Mouse (Mus musculus) adrenal gland, adult 8-10 months (tissue): Measurements from ENCODE around the gene H2afj. TPM values are rescaled to one million over a fixed set of nuclear protein-coding genes. Genes with fewer than 3 reads are reported as not detected.

Source experiments
- DNase-seq: peaks from one replicate; pipeline ENCODE4 v3.0.0; 2022
- microRNA-seq, 2 experiments: library from miRNA; unstranded; fragments of <30 nt; microRNA quantifications; one replicate each; pipeline ENCODE4 v1.2.0; 2022
- total RNA-seq, 4 experiments: library from RNA; stranded (reverse); gene quantifications; 2 replicates each; pipeline ENCODE4 v1.2.4; 2022

H2afj gene
- total RNA-seq, 4 experiments from 2014 or later, result 81.8 to 292 (median 145) TPM

- DNase-seq, result no peak
Observed at GRCm38 (mm10) chr6:136847790-136848189, 39.7 kb downstream of the H2afj start.

DNA sequence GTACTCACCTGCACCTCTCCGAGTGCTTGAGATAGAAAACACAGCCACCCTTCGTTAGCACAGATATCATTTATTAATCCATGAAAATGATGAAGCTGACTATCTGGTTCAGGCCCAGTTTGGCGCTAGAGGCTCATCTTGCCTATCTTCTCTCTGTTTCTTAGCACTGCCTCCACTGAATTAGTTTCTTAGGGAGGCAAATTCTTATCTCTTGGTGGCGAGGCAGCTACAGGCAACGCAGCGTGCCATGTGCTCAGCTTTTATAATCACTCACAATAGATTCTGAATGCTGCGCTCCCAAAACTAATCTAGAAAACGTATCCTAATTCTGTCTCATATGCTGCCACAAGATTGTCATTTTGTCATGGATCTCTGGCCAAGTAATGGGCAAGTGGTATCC, 40.4 kb downstream of the H2afj start:
- DNase-seq, result no peak

DNA sequence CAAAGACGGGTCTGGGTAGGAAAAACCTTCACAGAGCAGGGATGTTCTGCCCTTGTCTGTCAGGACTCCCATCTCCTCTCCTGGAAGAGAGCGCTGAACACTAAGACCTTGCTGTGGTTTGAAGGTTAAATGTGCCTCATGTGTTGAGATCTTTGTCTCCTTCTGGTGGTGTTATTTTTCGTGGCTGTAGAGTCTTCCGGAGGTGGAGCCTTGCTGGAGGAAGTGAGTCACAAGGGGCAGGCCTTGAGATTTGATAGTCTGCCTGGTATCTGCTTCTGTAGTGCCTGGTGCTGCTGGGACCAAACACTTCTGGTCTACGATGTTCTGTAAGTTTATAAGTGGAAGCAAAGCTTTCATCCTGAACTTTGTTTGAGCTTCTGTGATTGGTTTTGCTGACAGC, 40.9 kb downstream of the H2afj start:
- DNase-seq, result no peak

GRCm38 (mm10) chr6:136850267-136850666, 42.2 kb downstream of the H2afj start:
- no peak for DNase-seq

DNA sequence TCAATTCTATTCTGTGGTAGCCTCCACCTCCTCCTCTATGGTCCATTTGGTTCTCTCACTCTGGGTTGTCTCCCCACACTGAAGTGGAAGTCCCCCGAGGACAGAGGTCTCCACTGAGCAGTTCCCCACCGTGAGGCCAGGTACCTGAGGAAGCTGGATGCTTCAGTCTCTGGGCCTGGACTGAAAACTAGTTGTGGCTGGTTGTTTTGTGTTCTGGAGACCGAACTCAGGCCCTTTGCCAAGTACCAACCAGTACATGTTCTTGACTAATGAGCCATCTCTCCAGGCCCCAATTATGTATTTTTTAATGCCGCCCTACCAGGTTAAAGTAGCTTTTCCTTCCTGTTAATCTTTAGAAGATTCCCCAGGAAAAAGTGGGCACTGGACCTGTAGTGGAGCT, 44.3 kb downstream of the H2afj start:
- no peak for DNase-seq

DNA sequence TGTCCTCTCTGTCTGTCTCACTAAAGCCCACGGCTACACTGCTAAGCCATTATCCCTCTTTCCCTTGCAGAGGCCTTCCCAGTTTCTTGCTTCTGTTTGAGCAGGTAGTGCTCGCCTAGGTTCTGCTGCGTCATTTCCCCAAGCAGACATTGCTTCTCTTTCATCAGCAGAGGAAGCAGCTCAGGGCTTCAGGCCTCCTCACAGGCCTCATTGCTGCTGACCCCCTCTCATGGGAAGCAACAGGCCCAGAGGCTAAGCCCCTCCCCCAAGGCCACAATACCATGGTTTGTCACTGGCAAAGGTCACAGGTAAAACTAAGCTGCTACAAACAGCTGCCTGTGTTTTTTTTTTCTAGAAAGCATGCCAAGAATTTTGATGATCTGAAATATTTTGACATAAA, 44.7 kb downstream of the H2afj start:
- no peak for DNase-seq

GRCm38 (mm10) chr6:136854361-136854781, 46.3 kb downstream of the H2afj start:
- no peak for DNase-seq

GRCm38 (mm10) chr6:136855183-136855582, 47.1 kb downstream of the H2afj start:
- no peak for DNase-seq

GRCm38 (mm10) chr6:136856071-136856636, 48.1 kb downstream of the H2afj start:
- peak; percentile 26 for DNase-seq

DNA sequence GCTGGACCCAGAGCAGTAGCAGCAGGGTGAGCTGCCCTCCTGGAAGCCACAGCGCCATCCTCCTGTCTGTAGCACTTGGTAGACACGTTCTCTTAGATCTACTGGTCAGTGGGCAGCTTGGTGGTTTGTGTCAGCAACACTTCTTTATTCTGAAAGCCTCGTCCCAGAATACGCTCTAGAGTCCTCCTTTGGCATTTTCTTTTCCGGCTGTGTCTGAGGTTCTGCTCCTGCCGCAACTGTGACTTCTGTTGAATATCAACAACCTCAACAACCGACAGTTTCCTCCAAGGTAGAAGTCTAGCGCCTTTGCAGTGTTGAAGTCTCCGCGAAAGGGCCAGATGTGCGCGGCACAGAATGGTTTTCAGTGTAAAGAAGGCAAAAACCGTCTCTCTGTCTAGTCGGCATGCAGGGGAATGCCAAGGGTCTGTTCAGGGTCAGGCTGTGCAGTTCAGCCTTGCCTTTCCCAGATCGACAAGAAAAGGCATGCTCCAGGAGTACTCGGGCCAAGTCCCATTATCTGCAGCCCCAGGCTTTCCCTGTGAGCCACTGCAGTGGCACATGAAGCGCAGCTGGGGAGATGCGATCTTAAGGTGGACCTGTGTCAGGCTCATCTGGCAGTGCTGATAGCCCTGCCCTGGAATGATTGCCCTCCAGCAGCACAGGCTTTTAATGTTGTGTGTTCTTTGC, 49.3 kb downstream of the H2afj start, which contains the start of gene Art4:
Gene Art4 (minus strand): TSS at position 548 of the 687 bp plus-strand sequence.
- peak; percentile 18 for DNase-seq

GRCm38 (mm10) chr6:136857873-136858260, 49.8 kb downstream of the H2afj start:
- DNase-seq, result peak; percentile 26

- DNase-seq, result no peak
Observed at GRCm38 (mm10) chr6:136858420-136858819, 50.4 kb downstream of the H2afj start.

Small RNA genes lying within 50 kb of the gene (microRNA-seq; reads per million reads assigned to microRNA genes)
- gene Gm44364, result 0 reads per million in 2 experiments

Other genes with a start within 250 kb of the H2afj start
- gene Plbd1, start 146.3 kb upstream of the H2afj start, total RNA-seq, result 10 to 100 TPM in 3 of 4 experiments, 1 to 10 TPM in 1; 7.6 to 20.9 (median 15.8) TPM
- under 1 TPM in 1 of 4 experiments, not detected in 3; 0.09 TPM for gene Gucy2c, start 26.5 kb upstream of the H2afj start, total RNA-seq
- gene Hist4h4, start 3.8 kb upstream of the H2afj start, total RNA-seq, result 10 to 100 TPM; 11.5 to 15.1 (median 12.4) TPM
- gene BC049715, start 19.4 kb downstream of the H2afj start, total RNA-seq, result 1 to 10 TPM in 1 of 4 experiments, under 1 TPM in 3; 0.51 to 1.3 (median 0.97) TPM
- 100 to 1,000 TPM in 1 of 4 experiments, 10 to 100 TPM in 3; 75.0 to 108 (median 79.2) TPM for gene Wbp11, start 20.0 kb downstream of the H2afj start, total RNA-seq
- gene Smco3, start 27.2 kb downstream of the H2afj start, total RNA-seq, result under 1 TPM in 2 of 4 experiments, not detected in 2; 0.23 to 0.28 TPM
- 1 to 10 TPM; 5.3 to 7.9 (median 7.2) TPM for gene Art4, start 49.5 kb downstream of the H2afj start, total RNA-seq
- gene Mgp, start 67.6 kb downstream of the H2afj start, total RNA-seq, result 100 to 1,000 TPM; 174 to 284 (median 210) TPM
- gene Erp27, start 113.9 kb downstream of the H2afj start, total RNA-seq, result under 1 TPM in 1 of 4 experiments, not detected in 3; 0.28 TPM
- under 1 TPM in 1 of 4 experiments, not detected in 3; 0.14 TPM for gene Pde6h, start 115.6 kb downstream of the H2afj start, total RNA-seq
- 10 to 100 TPM; 20.7 to 30.5 (median 28.0) TPM for gene Arhgdib, start 133.7 kb downstream of the H2afj start, total RNA-seq